Mouse (Mus musculus): Measurements from ENCODE around the gene Phf20. TPM values are rescaled to one million over a fixed set of nuclear protein-coding genes. Genes with fewer than 3 reads are reported as not detected.

Gene Phf20
- 32.3 and 39.4 TPM in 2 replicates for polyA plus RNA-seq (2011; ENCODE audit: insufficient read length, low read depth, missing spikeins)

DNA sequence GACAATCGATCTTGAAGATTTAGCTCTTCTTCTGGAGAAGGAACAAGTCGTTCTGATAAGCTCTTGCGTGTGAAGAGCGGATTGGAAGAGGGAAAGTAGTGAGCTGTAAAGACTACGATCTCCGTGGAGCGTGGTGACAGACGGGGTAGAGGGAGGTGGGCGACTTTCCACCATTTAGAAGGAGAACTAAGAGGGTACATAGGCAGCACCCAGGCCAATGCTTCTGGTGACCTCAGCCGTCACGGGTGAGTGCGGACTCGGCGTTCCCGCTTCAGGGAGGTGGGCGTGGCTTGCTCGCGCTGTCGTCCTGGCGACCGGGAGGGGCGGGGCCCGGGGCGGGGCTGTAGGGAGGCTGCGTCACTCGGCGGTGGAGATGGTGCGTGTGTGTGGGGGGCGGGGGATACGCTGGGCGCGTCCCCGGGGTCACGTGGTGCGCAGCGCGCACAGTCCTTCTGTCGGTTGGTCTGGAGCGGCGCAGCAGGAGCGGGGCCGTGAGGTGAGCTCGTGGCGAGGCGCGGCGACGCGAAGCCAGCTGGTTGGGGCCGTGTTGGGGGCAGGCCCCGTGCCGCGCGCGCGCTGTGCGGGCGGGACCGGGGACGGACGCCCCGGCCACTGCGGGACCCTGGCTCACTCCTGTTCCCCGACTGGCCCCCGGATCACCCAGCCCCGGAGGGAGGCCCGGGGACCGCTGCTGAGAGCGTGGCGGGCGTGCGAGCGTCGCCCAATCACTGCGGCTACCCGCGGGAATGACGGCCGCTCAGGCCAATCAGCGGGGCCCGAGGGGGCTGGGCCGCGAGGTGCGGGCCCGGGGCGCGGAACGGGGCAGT, at the start of gene Phf20:
TSS of gene Phf20 (plus strand) at position 165 of the 827 bp plus-strand sequence.
- Histone ChIP-seq H3K4me1 (ENCODE audit: control insufficient read depth, insufficient read depth, low read length) (peaks cover 7% of the 10 kb centered on the region), H3K27ac (ENCODE audit: insufficient read depth, low read length) (peak within 1 kb of the TSS; percentile 75), H3K4me3 (ENCODE audit: insufficient read depth, low read length) (peak within 1 kb of the TSS; percentile 88)
- TF ChIP-seq POLR2A (IDR thresholded peaks at IDR 0.05; ENCODE audit: low read depth, low read length) (peak; percentile 83), CTCF (IDR thresholded peaks at IDR 0.05; ENCODE audit: borderline replicate concordance, insufficient read depth, low read length) (no peak)

DNA sequence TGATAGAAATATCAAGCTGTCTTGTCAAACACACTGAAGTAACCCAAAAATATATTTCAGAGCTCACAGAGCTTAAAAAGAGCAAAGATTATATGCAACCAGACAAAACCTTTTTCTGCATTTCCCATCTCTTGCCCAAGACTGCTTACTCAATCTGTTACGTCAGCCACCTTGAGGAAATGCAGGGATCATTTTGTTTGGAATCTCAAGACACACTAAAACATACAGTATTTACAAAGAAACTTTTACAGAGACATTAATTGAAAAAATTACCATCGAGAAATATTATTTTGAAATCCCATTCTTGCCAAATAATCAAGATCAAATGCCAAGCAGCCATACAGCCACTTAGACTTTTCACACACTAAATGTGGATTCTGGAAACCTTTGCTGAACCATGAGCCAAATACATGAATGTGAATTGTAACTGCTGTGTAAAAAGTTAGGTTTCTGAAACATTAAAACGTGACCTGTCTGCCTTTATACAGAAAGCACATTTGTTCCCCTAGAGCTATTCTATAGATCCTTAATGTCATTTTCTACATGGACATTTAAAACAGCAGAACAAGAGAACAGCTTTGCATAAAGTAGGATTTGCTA, 48.9 kb upstream of the Phf20 start:
- Histone ChIP-seq H3K4me3 (ENCODE audit: insufficient read depth, low read length) (no peak overlapping the region), H3K27ac (ENCODE audit: insufficient read depth, low read length) (no peak overlapping the region), H3K4me1 (ENCODE audit: control insufficient read depth, insufficient read depth, low read length) (no peaks in the 10 kb centered on the region)
- TF ChIP-seq CTCF (IDR thresholded peaks at IDR 0.05; ENCODE audit: borderline replicate concordance, insufficient read depth, low read length) (no peak), POLR2A (IDR thresholded peaks at IDR 0.05; ENCODE audit: low read depth, low read length) (no peak)

DNA sequence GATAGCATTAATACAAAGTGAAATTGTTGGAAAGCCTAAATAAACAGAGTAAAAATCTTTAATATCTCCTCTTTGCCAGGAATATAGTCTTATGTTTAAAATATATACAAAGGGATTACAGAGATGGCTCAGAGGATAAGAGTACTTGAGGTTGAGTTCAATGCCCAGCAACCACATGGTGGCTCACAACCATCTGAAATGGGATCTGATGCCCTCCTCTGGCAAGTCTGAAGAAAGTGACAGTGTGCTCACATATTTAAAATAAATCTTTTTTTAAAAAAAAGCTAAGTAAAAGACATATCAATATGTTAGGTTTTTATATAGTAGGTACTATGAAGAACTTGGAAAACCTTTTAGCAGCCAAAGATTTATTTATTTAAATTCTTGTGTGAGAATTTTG, 44.7 kb upstream of the Phf20 start:
- Histone ChIP-seq H3K4me1 (ENCODE audit: control insufficient read depth, insufficient read depth, low read length) (no peaks in the 10 kb centered on the region), H3K4me3 (ENCODE audit: insufficient read depth, low read length) (no peak overlapping the region), H3K27ac (ENCODE audit: insufficient read depth, low read length) (no peak overlapping the region)
- no peak for TF ChIP-seq CTCF (IDR thresholded peaks at IDR 0.05; ENCODE audit: borderline replicate concordance, insufficient read depth, low read length)
- TF ChIP-seq POLR2A (IDR thresholded peaks at IDR 0.05; ENCODE audit: low read depth, low read length) = no peak

DNA sequence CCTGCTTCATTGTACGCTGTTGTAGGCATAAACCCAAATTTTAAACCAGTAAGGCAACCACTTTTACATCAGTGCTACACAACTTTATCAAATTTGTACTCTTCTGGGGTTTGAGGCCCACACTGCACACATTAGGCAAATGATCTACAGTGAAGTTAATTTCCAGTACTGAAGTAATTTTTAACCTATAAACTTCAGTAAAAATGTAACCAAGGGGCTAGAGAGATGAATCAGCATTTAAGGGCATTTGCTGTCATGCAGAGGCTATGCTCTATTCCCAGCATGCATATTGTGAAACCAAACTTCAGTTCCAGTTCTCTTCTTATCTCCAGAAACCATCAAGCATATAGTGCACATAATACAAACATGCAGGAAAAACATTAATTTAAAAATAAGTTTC, 30.8 kb upstream of the Phf20 start:
- Histone ChIP-seq H3K27ac (ENCODE audit: insufficient read depth, low read length) (no peak overlapping the region), H3K4me1 (ENCODE audit: control insufficient read depth, insufficient read depth, low read length) (no peaks in the 10 kb centered on the region), H3K4me3 (ENCODE audit: insufficient read depth, low read length) (no peak overlapping the region)
- TF ChIP-seq CTCF (IDR thresholded peaks at IDR 0.05; ENCODE audit: borderline replicate concordance, insufficient read depth, low read length) = no peak
- TF ChIP-seq POLR2A (IDR thresholded peaks at IDR 0.05; ENCODE audit: low read depth, low read length) = no peak

DNA sequence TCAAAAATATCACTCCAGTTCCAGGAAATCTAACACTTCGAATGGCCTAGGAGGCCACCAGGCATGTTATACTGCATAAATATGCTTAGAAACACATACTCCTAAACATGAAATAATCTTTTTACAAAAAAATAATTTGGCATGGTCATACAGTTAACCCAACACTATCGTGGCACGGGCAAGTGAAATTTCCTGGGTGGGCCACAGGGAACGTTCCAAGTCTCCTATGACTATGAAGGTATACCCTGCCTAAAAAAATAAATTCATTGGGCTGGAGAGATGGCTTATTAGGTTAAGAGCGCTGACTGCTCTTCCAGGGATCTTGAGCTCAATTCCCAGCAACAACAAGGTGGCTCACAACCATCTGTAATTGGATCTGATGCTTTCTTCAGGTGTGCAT, 29.7 kb upstream of the Phf20 start:
- TF ChIP-seq CTCF (IDR thresholded peaks at IDR 0.05; ENCODE audit: borderline replicate concordance, insufficient read depth, low read length) = no peak
- no peak for TF ChIP-seq POLR2A (IDR thresholded peaks at IDR 0.05; ENCODE audit: low read depth, low read length)

DNA sequence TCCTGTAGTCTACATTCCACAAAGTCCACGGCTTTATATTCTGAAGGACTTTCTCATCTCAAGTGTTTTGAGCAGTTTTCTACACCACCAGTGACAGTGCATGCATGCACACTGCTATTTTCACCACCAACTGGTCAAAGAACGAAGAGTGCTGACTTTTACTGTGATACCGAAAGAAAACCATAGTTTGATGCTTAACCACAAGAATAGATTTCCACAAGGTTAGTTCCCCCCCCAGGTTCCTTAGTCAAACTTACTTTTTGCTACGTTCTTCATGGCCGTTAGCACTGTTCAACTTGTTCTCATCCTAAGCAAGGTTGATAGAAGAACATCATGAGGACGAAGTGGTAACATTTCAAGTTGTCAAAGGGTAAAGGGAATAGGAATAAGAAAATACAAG, 19.2 kb upstream of the Phf20 start:
- Histone ChIP-seq H3K4me1 (ENCODE audit: control insufficient read depth, insufficient read depth, low read length) (peaks cover 3% of the 10 kb centered on the region; the same call in 1 of the 2 replicates), H3K4me3 (ENCODE audit: insufficient read depth, low read length) (peak overlapping the region; percentile 23; the same call in 1 of the 2 replicates), H3K27ac (ENCODE audit: insufficient read depth, low read length) (no peak overlapping the region)
- TF ChIP-seq CTCF (IDR thresholded peaks at IDR 0.05; ENCODE audit: borderline replicate concordance, insufficient read depth, low read length) = no peak
- no peak for TF ChIP-seq POLR2A (IDR thresholded peaks at IDR 0.05; ENCODE audit: low read depth, low read length)

More for the DNA sequence above, 29.7 kb upstream of the Phf20 start:
- no peak overlapping the region for H3K4me3 ChIP-seq (ENCODE audit: insufficient read depth, low read length)
- no peak overlapping the region for H3K27ac ChIP-seq (ENCODE audit: insufficient read depth, low read length)
- H3K4me1 ChIP-seq (ENCODE audit: control insufficient read depth, insufficient read depth, low read length) = no peaks in the 10 kb centered on the region

DNA sequence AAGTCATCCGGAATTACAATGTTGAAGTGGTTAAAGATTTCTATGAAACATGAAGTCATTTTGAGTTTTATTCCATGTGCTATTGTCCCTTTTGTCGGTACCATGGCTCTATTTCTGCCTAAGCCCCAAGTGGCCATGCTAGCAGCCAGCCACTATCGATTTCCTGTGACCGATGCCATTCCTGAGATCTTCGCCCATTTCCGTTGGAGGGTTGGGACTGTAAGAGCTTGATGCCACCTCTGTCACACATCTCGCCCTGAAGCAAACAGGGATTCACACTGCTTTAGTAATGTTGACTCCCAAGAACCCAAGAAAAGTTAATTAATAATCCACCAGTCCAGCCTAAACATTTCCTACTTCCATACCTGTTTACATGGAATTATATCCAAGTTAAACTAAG, 18.6 kb upstream of the Phf20 start:
- no peak for TF ChIP-seq POLR2A (IDR thresholded peaks at IDR 0.05; ENCODE audit: low read depth, low read length)
- no peak for TF ChIP-seq CTCF (IDR thresholded peaks at IDR 0.05; ENCODE audit: borderline replicate concordance, insufficient read depth, low read length)
- peaks cover 3% of the 10 kb centered on the region; the same call in 1 of the 2 replicates for H3K4me1 ChIP-seq (ENCODE audit: control insufficient read depth, insufficient read depth, low read length)
- peak overlapping the region; percentile 27 for H3K4me3 ChIP-seq (ENCODE audit: insufficient read depth, low read length)
- no peak overlapping the region for H3K27ac ChIP-seq (ENCODE audit: insufficient read depth, low read length)

DNA sequence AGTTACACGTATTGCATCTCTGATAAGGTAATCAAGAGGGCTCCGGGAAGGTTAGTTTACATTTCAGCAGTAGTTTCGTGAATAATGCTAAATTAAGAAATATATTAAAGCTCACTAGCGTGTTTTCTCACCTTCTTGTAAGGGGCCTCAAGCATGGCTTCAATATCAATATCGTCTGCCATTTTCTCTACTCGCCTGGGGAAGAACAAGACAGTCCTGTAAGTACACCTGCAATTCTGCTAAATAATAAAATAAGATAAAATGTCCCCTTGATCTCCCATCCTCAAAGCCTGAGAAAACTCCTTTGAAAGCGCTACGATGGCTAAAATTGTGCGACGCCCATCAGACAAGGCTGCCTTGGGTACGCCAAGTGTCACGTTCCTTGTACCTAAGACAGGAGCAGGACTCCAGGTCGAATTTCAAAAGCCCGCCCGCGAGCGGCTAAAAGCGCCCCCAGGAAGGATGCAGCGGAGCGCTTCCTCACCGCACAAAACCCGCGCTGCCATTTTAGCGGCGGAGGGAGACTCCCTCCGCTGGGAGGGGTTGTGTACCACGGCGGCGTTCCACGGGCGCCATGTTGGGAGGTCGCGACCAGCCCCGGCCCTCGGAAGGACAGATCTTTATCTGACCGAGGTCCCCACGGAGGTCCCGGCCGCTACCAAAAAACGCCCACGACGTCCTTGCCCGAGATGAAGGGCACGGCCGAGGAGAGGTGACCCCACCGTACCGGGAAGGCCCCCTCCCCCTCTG, 17.0 kb upstream of the Phf20 start:
- TF ChIP-seq POLR2A (IDR thresholded peaks at IDR 0.05; ENCODE audit: low read depth, low read length) = 0 out of 2 replicates have a peak, but pooled peaks have one; percentile 44
- TF ChIP-seq CTCF (IDR thresholded peaks at IDR 0.05; ENCODE audit: borderline replicate concordance, insufficient read depth, low read length) = no peak
- peak overlapping the region; percentile 92 for H3K4me3 ChIP-seq (ENCODE audit: insufficient read depth, low read length)
- H3K27ac ChIP-seq (ENCODE audit: insufficient read depth, low read length) = peak overlapping the region; percentile 89
- peaks cover 3% of the 10 kb centered on the region; the same call in 1 of the 2 replicates for H3K4me1 ChIP-seq (ENCODE audit: control insufficient read depth, insufficient read depth, low read length)

DNA sequence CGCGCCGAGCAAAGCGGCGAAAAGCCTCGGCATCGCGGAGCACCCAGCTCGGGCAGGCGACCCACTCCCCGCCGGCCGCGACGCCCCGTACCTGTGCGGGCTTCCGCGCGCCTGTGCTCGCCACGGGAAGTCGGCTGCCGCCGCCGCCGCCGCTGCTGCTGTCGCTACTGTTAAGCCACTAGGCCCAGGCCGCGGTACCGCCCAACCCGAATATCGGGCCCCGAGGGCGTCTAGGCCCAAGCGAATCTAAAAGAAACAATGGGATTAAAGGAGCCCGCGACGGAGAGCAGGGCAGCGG, 16.5 kb upstream of the Phf20 start:
- peak overlapping the region; percentile 89 for H3K27ac ChIP-seq (ENCODE audit: insufficient read depth, low read length)
- H3K4me3 ChIP-seq (ENCODE audit: insufficient read depth, low read length) = peak overlapping the region; percentile 92
- TF ChIP-seq POLR2A (IDR thresholded peaks at IDR 0.05; ENCODE audit: low read depth, low read length) = no peak
- no peak for TF ChIP-seq CTCF (IDR thresholded peaks at IDR 0.05; ENCODE audit: borderline replicate concordance, insufficient read depth, low read length)
- H3K4me1 ChIP-seq (ENCODE audit: control insufficient read depth, insufficient read depth, low read length) = peaks cover 3% of the 10 kb centered on the region; the same call in 1 of the 2 replicates

All from embryonic fibroblast, embryonic 13.5 days (primary cell).